Mouse (Mus musculus): Measurements from ENCODE around the gene Ttc25. TPM values are rescaled to one million over a fixed set of nuclear protein-coding genes. Genes with fewer than 3 reads are reported as not detected.
A peak's percentile ranks its signal among the peaks of the same experiment; 100 is the strongest.

Ttc25 gene
- polyA plus RNA-seq, 1 experiment = 0.06 TPM

GRCm38 (mm10) chr11:100548141-100548540, 2.7 kb downstream of the Ttc25 start:
- Histone ChIP-seq H3K36me3 (ENCODE audit: control insufficient read depth, insufficient read depth) (no peaks in the 10 kb centered on the region), H3K27me3 (ENCODE audit: control insufficient read depth, insufficient read depth, insufficient read length) (peaks cover 40% of the 10 kb centered on the region), H3K4me3 (ENCODE audit: insufficient read depth, poor library complexity, severe bottlenecking) (no peak overlapping the region), H3ac (ENCODE audit: control insufficient read depth, insufficient read length, low read depth) (no peak overlapping the region), H3K79me3 (ENCODE audit: low read depth) (no peaks in the 10 kb centered on the region), H3K79me2 (ENCODE audit: control insufficient read depth, insufficient read depth) (no peaks in the 10 kb centered on the region)
- TF ChIP-seq CTCF (IDR thresholded peaks at IDR 0.05; ENCODE audit: control insufficient read depth, insufficient read depth, insufficient read length) (no peak), MAX (IDR thresholded peaks at IDR 0.05) (no peak), USF1 (IDR thresholded peaks at IDR 0.05; ENCODE audit: low read depth) (no peak), MYOD1 (IDR thresholded peaks at IDR 0.05; ENCODE audit: control insufficient read depth, insufficient read length, low read depth) (no peak), CEBPB (IDR thresholded peaks at IDR 0.05; ENCODE audit: low read depth) (no peak), MYOG (IDR thresholded peaks at IDR 0.05; ENCODE audit: control insufficient read depth, extremely low read depth, insufficient read length) (no peak), FOSL1 (IDR thresholded peaks at IDR 0.05; ENCODE audit: insufficient read depth, low read length, poor library complexity, severe bottlenecking) (no peak)

- Histone ChIP-seq H3K27me3 (ENCODE audit: control insufficient read depth, insufficient read depth, insufficient read length) (peaks cover 40% of the 10 kb centered on the region), H3K36me3 (ENCODE audit: control insufficient read depth, insufficient read depth) (no peaks in the 10 kb centered on the region), H3K4me3 (ENCODE audit: insufficient read depth, poor library complexity, severe bottlenecking) (no peak overlapping the region), H3K79me2 (ENCODE audit: control insufficient read depth, insufficient read depth) (no peaks in the 10 kb centered on the region), H3ac (ENCODE audit: control insufficient read depth, insufficient read length, low read depth) (no peak overlapping the region), H3K79me3 (ENCODE audit: low read depth) (no peaks in the 10 kb centered on the region)
- TF ChIP-seq FOSL1 (IDR thresholded peaks at IDR 0.05; ENCODE audit: insufficient read depth, low read length, poor library complexity, severe bottlenecking) = no peak
- no peak for TF ChIP-seq CTCF (IDR thresholded peaks at IDR 0.05; ENCODE audit: control insufficient read depth, insufficient read depth, insufficient read length)
- no peak for TF ChIP-seq MYOG (IDR thresholded peaks at IDR 0.05; ENCODE audit: control insufficient read depth, extremely low read depth, insufficient read length)
- no peak for TF ChIP-seq USF1 (IDR thresholded peaks at IDR 0.05; ENCODE audit: low read depth)
- TF ChIP-seq MAX (IDR thresholded peaks at IDR 0.05) = no peak
- TF ChIP-seq CEBPB (IDR thresholded peaks at IDR 0.05; ENCODE audit: low read depth) = no peak
- TF ChIP-seq MYOD1 (IDR thresholded peaks at IDR 0.05; ENCODE audit: control insufficient read depth, insufficient read length, low read depth) = no peak
Observed at GRCm38 (mm10) chr11:100549466-100549865, 4.1 kb downstream of the Ttc25 start.

DNA sequence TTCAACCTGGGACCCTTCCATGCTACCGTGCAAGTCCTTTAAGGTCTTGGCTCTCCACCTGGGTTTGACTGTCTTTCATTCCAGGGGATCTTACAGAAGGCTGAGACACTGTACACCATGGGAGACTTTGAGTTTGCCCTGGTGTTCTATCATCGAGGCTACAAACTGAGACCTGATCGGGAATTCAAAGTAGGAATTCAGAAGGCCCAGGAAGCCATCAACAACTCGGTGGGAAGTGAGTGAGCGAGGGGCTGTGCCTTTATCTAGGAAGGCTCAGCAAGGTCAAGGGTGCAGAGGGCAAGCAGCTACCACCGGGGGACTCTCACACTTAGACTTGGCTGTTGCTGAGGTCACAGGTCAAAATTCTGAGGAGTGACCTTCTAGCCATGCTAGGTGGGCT, 4.7 kb downstream of the Ttc25 start:
- no peaks in the 10 kb centered on the region for H3K79me3 ChIP-seq (ENCODE audit: low read depth)
- H3K4me3 ChIP-seq (ENCODE audit: insufficient read depth, poor library complexity, severe bottlenecking) = no peak overlapping the region
- TF ChIP-seq CTCF (IDR thresholded peaks at IDR 0.05; ENCODE audit: control insufficient read depth, insufficient read depth, insufficient read length) = no peak
- TF ChIP-seq CEBPB (IDR thresholded peaks at IDR 0.05; ENCODE audit: low read depth) = no peak
- H3ac ChIP-seq (ENCODE audit: control insufficient read depth, insufficient read length, low read depth) = no peak overlapping the region
- peaks cover 40% of the 10 kb centered on the region for H3K27me3 ChIP-seq (ENCODE audit: control insufficient read depth, insufficient read depth, insufficient read length)
- no peaks in the 10 kb centered on the region for H3K79me2 ChIP-seq (ENCODE audit: control insufficient read depth, insufficient read depth)
- no peaks in the 10 kb centered on the region for H3K36me3 ChIP-seq (ENCODE audit: control insufficient read depth, insufficient read depth)

DNA sequence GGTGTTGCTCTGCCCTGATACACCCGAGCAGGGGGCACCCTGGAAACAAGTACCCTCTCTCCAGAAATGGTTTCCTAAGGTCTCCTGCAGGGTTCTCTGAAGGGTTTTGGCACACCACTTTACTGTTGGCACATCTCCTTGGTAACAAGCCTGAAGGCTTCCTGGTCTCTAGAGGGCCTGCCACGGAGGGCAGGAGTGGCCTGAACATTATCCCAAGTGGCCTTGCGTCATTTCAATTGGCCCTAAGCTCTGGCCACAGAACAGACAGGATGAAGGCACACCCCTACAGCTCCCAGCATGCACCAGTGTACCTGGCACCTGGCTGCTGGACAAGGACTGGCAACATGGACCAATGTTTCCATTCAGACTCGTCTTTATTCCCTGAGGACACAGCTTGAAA, 7.4 kb downstream of the Ttc25 start:
- TF ChIP-seq MYOG (IDR thresholded peaks at IDR 0.05; ENCODE audit: control insufficient read depth, extremely low read depth, insufficient read length) = no peak
- no peak for TF ChIP-seq USF1 (IDR thresholded peaks at IDR 0.05; ENCODE audit: low read depth)
- no peak for TF ChIP-seq CTCF (IDR thresholded peaks at IDR 0.05; ENCODE audit: control insufficient read depth, insufficient read depth, insufficient read length)
- no peak for TF ChIP-seq CEBPB (IDR thresholded peaks at IDR 0.05; ENCODE audit: low read depth)
- no peak for TF ChIP-seq FOSL1 (IDR thresholded peaks at IDR 0.05; ENCODE audit: insufficient read depth, low read length, poor library complexity, severe bottlenecking)
- no peak for TF ChIP-seq MAX (IDR thresholded peaks at IDR 0.05)
- no peak for TF ChIP-seq MYOD1 (IDR thresholded peaks at IDR 0.05; ENCODE audit: control insufficient read depth, insufficient read length, low read depth)
- H3K4me3 ChIP-seq (ENCODE audit: insufficient read depth, poor library complexity, severe bottlenecking) = no peak overlapping the region
- no peaks in the 10 kb centered on the region for H3K79me2 ChIP-seq (ENCODE audit: control insufficient read depth, insufficient read depth)
- no peaks in the 10 kb centered on the region for H3K79me3 ChIP-seq (ENCODE audit: low read depth)
- no peaks in the 10 kb centered on the region for H3K36me3 ChIP-seq (ENCODE audit: control insufficient read depth, insufficient read depth)
- H3K27me3 ChIP-seq (ENCODE audit: control insufficient read depth, insufficient read depth, insufficient read length) = peaks cover 31% of the 10 kb centered on the region
- no peak overlapping the region for H3ac ChIP-seq (ENCODE audit: control insufficient read depth, insufficient read length, low read depth)

GRCm38 (mm10) chr11:100555583-100555982, 10.2 kb downstream of the Ttc25 start:
- Histone ChIP-seq H3K4me3 (ENCODE audit: insufficient read depth, poor library complexity, severe bottlenecking) (no peak overlapping the region), H3ac (ENCODE audit: control insufficient read depth, insufficient read length, low read depth) (peak overlapping the region; percentile 54), H3K79me2 (ENCODE audit: control insufficient read depth, insufficient read depth) (no peaks in the 10 kb centered on the region), H3K36me3 (ENCODE audit: control insufficient read depth, insufficient read depth) (no peaks in the 10 kb centered on the region), H3K27me3 (ENCODE audit: control insufficient read depth, insufficient read depth, insufficient read length) (peaks cover 12% of the 10 kb centered on the region), H3K79me3 (ENCODE audit: low read depth) (no peaks in the 10 kb centered on the region)
- TF ChIP-seq CTCF (IDR thresholded peaks at IDR 0.05; ENCODE audit: control insufficient read depth, insufficient read depth, insufficient read length) (peak; percentile 37), FOSL1 (IDR thresholded peaks at IDR 0.05; ENCODE audit: insufficient read depth, low read length, poor library complexity, severe bottlenecking) (no peak)

- Histone ChIP-seq H3K27me3 (ENCODE audit: control insufficient read depth, insufficient read depth, insufficient read length) (peaks cover 7% of the 10 kb centered on the region), H3K79me2 (ENCODE audit: control insufficient read depth, insufficient read depth) (no peaks in the 10 kb centered on the region), H3ac (ENCODE audit: control insufficient read depth, insufficient read length, low read depth) (no peak overlapping the region), H3K36me3 (ENCODE audit: control insufficient read depth, insufficient read depth) (no peaks in the 10 kb centered on the region), H3K4me3 (ENCODE audit: insufficient read depth, poor library complexity, severe bottlenecking) (no peak overlapping the region), H3K79me3 (ENCODE audit: low read depth) (no peaks in the 10 kb centered on the region)
- TF ChIP-seq USF1 (IDR thresholded peaks at IDR 0.05; ENCODE audit: low read depth) (no peak), FOSL1 (IDR thresholded peaks at IDR 0.05; ENCODE audit: insufficient read depth, low read length, poor library complexity, severe bottlenecking) (no peak), MAX (IDR thresholded peaks at IDR 0.05) (no peak), MYOG (IDR thresholded peaks at IDR 0.05; ENCODE audit: control insufficient read depth, extremely low read depth, insufficient read length) (no peak), CEBPB (IDR thresholded peaks at IDR 0.05; ENCODE audit: low read depth) (no peak), CTCF (IDR thresholded peaks at IDR 0.05; ENCODE audit: control insufficient read depth, insufficient read depth, insufficient read length) (no peak), MYOD1 (IDR thresholded peaks at IDR 0.05; ENCODE audit: control insufficient read depth, insufficient read length, low read depth) (no peak)
Observed at GRCm38 (mm10) chr11:100557563-100557962, 12.2 kb downstream of the Ttc25 start.

All from C2C12 (cell line).